Mouse (Mus musculus): ENCODE data around the gene Hist2h2bb. TPM values are rescaled to one million over a fixed set of nuclear protein-coding genes. Genes with fewer than 3 reads are reported as not detected.
A peak's percentile ranks its signal among the peaks of the same experiment; 100 is the strongest.

Hist2h2bb gene
- polyA plus RNA-seq, 1 experiment from 2014 or later: 21.8 TPM

DNA sequence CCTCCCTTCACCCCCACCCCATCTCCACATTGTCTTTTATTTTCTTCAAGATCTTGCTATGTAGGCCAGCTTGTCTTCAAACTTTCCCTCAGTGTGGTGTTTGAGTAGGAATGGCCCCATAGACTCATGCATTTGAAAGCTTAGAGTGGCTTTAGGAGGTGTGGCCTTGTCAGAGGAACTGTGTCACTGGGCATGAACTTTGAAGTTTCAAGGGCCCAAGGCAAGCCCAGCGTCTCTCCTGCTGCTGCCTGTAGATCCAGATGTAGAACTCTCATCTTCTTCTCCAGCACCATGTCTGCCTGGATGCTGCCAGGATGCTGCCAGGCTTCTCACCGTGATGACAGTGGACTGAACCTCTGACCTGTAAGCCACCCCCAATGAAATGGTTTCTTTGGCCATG lies 40.7 kb upstream of the Hist2h2bb start:
- no peak for ATAC-seq (ENCODE audit: low FRiP score, low TSS enrichment)

DNA sequence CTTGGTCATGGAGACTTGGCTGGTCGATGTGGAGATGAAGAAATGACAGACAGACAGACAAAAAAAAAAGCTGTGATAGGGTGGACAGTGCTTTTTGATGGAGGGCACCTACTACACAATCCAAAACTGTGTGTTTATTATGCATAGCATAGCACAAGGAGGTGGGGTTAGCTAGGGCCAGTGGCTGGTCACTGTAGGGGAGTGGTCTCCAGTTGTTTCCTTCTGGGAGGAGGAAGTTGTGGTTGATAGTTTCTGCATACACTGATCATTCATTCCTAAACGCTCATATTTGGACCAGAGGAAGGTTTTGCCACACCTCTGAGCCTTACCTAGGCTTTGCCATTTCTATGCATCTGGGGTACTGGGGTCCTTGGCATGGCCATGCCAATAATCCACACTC lies 39.1 kb upstream of the Hist2h2bb start:
- ATAC-seq (ENCODE audit: low FRiP score, low TSS enrichment): no peak
- H3K4me1 ChIP-seq (ENCODE audit: control insufficient read depth, insufficient read depth, low read length): peaks cover 3% of the 10 kb centered on the region
- no peaks in the 10 kb centered on the region for H3K36me3 ChIP-seq (ENCODE audit: control insufficient read depth, insufficient read depth, low read length)
- H3K4me2 ChIP-seq (replicated peaks; ENCODE audit: low read depth, low read length): no peak overlapping the region
- H3K27me3 ChIP-seq (ENCODE audit: control insufficient read depth, insufficient read depth, low read length): no peaks in the 10 kb centered on the region
- no peak overlapping the region for H3K9ac ChIP-seq (ENCODE audit: low read depth, low read length)
- H3K9me3 ChIP-seq (ENCODE audit: control insufficient read depth, low read length): no peaks in the 10 kb centered on the region
- H3K4me3 ChIP-seq (ENCODE audit: low read length): no peak overlapping the region
- no peak overlapping the region for H3K27ac ChIP-seq (ENCODE audit: low read depth, low read length)
- 74% methylated on average over 2 of the region's 2 CpGs for WGBS

More for the DNA sequence above, 40.7 kb upstream of the Hist2h2bb start:
- Histone ChIP-seq H3K4me1 (ENCODE audit: control insufficient read depth, insufficient read depth, low read length) (peaks cover 15% of the 10 kb centered on the region), H3K4me2 (replicated peaks; ENCODE audit: low read depth, low read length) (no peak overlapping the region), H3K27ac (ENCODE audit: low read depth, low read length) (no peak overlapping the region), H3K4me3 (ENCODE audit: low read length) (no peak overlapping the region), H3K9me3 (ENCODE audit: control insufficient read depth, low read length) (no peaks in the 10 kb centered on the region), H3K36me3 (ENCODE audit: control insufficient read depth, insufficient read depth, low read length) (no peaks in the 10 kb centered on the region), H3K9ac (ENCODE audit: low read depth, low read length) (no peak overlapping the region), H3K27me3 (ENCODE audit: control insufficient read depth, insufficient read depth, low read length) (no peaks in the 10 kb centered on the region)
- WGBS: 76% methylated on average over 2 of the region's 2 CpGs

DNA sequence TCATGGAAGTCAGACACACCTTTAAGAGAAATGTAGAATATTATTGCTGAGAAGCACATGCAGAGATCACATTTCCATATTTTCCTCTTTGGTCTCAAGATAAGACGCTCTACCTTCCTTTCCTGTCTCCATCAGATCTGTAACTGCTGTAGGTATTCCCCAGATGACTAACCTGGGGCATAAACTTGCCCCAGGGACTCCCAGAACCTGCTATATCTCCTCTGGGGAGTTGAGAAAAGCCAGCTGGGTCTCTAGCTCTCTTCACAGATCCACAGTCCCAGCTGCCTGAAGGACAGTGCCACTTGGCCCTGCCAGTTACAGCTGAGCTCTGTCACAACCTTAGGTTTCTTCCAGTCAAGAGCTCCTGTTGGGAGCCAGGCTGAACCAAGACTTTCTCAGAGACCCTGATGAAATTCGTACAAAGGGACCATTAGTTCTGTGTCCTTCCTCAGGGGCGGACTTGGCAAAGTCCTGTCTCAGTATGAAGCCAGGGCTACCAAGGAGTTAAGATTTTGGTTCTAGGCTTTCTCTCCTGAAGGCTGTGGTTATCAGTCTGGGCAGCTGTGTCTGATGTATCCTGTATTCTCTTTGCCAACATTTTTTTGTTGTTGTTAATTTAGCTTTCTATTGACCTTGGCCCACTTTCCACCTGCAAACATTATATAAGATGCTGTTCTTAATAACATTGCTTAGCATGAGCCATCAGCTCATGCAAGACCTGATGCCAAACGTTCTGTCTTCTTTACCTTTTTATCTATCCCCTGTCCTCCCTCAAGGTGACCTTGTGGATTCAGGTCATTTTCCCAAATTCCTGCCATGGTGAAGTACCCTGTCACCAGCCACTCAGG lies 38.4 kb upstream of the Hist2h2bb start:
- Histone ChIP-seq H3K27me3 (ENCODE audit: control insufficient read depth, insufficient read depth, low read length) (no peaks in the 10 kb centered on the region), H3K4me3 (ENCODE audit: low read length) (no peak overlapping the region), H3K27ac (ENCODE audit: low read depth, low read length) (no peak overlapping the region), H3K9me3 (ENCODE audit: control insufficient read depth, low read length) (no peaks in the 10 kb centered on the region), H3K36me3 (ENCODE audit: control insufficient read depth, insufficient read depth, low read length) (no peaks in the 10 kb centered on the region), H3K4me2 (replicated peaks; ENCODE audit: low read depth, low read length) (no peak overlapping the region), H3K4me1 (ENCODE audit: control insufficient read depth, insufficient read depth, low read length) (no peaks in the 10 kb centered on the region; the same call in 1 of the 2 replicates), H3K9ac (ENCODE audit: low read depth, low read length) (no peak overlapping the region)
- ATAC-seq (ENCODE audit: low FRiP score, low TSS enrichment): no peak
- WGBS: 77% methylated on average over 4 of the region's 4 CpGs

DNA sequence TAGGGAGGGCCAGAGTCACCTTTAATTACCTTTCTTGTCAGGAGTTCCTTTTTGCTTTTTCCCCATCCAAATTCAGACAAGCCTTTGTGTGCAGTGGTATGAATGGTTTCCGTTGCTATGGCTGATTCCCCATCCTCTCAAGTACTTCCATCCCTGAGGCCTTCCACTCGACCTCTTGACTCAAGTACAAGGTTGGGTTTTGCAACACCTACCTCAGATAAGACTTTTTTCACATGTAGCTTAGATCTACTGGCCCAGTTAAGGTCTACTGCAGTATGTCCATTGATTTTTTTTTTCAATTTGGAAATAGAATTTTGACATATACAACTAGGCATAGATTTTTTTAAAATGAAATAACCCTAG lies 37.8 kb upstream of the Hist2h2bb start:
- Histone ChIP-seq H3K9me3 (ENCODE audit: control insufficient read depth, low read length) (no peaks in the 10 kb centered on the region), H3K4me2 (replicated peaks; ENCODE audit: low read depth, low read length) (no peak overlapping the region), H3K36me3 (ENCODE audit: control insufficient read depth, insufficient read depth, low read length) (no peaks in the 10 kb centered on the region), H3K27me3 (ENCODE audit: control insufficient read depth, insufficient read depth, low read length) (no peaks in the 10 kb centered on the region), H3K27ac (ENCODE audit: low read depth, low read length) (no peak overlapping the region), H3K4me3 (ENCODE audit: low read length) (no peak overlapping the region), H3K9ac (ENCODE audit: low read depth, low read length) (no peak overlapping the region), H3K4me1 (ENCODE audit: control insufficient read depth, insufficient read depth, low read length) (peaks cover 4% of the 10 kb centered on the region; the same call in 1 of the 2 replicates)
- 68% methylated on average over 2 of the region's 2 CpGs for WGBS
- no peak for ATAC-seq (ENCODE audit: low FRiP score, low TSS enrichment)

DNA sequence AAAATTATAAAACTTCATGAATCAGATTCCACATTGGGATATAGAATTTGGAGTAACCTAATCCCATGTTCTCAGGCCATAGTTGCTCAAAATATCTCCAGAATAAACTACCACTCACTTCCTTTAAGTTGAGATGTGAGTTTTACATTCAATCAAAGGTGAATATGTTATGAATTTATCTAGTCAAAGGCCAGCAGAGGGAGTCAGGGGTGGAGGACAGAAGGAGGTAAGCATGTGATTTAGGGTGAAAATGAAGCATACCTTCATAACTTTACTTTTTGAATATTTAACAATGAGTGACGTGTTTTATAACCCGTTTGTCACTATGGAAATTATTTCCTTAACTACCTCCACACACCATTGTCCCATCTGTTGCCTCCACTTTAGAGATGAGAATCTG lies 34.6 kb upstream of the Hist2h2bb start:
- ATAC-seq (ENCODE audit: low FRiP score, low TSS enrichment): no peak
- Histone ChIP-seq H3K27me3 (ENCODE audit: control insufficient read depth, insufficient read depth, low read length) (no peaks in the 10 kb centered on the region), H3K4me2 (replicated peaks; ENCODE audit: low read depth, low read length) (no peak overlapping the region), H3K4me3 (ENCODE audit: low read length) (no peak overlapping the region), H3K9ac (ENCODE audit: low read depth, low read length) (no peak overlapping the region), H3K27ac (ENCODE audit: low read depth, low read length) (no peak overlapping the region), H3K4me1 (ENCODE audit: control insufficient read depth, insufficient read depth, low read length) (peaks cover 10% of the 10 kb centered on the region; the same call in 1 of the 2 replicates), H3K36me3 (ENCODE audit: control insufficient read depth, insufficient read depth, low read length) (no peaks in the 10 kb centered on the region), H3K9me3 (ENCODE audit: control insufficient read depth, low read length) (no peaks in the 10 kb centered on the region)
- 90% methylated on average over 2 of the region's 2 CpGs for WGBS

DNA sequence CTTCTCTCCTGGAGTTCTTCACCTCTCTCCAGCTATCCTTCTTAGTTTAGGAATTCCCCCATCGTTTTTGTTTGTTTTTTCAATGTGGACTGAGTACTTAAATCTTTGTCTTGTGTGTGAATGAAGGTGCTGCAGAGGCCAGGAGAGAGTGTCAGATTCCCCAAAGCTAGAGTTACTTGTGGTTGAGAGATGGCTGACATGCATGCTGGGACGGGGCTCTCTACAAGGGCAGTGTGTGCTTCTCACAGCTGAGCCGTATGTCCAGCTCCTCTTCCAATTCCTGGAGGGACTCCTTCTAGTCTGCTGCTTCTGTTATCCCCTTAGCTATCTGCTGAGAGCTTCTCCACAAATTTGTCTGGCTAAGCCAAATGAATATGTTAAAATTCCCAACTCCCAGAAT lies 33.7 kb upstream of the Hist2h2bb start:
- H3K4me1 ChIP-seq (ENCODE audit: control insufficient read depth, insufficient read depth, low read length): peaks cover 12% of the 10 kb centered on the region; the same call in 1 of the 2 replicates
- 37% methylated on average over 3 of the region's 3 CpGs for WGBS

DNA sequence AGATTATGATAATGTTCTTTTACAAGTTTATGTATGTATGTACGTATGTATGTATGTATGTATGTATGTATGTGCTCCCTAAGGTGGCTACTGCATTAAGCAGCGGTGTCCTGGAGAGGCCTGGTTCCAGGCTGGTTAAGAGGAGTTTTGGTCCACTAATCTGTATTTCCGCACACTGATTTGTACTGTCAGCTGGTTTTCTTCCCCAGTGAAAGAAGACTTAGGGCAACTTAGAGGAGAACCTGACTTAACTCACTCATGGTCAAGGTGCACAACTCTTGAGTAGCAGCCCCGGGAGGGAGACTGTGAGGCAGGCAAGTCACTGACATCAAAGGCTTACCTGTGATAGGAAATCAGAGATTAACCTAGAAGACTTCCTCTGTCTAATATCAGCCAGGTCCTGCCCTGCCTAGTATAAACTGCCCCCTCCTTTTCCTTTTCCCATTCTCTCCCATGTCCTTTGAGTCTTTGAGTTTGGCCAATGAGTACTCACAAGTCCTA lies 32.7 kb upstream of the Hist2h2bb start:
- no peak for ATAC-seq (ENCODE audit: low FRiP score, low TSS enrichment)
- H3K4me1 ChIP-seq (ENCODE audit: control insufficient read depth, insufficient read depth, low read length): peaks cover 14% of the 10 kb centered on the region; the same call in 1 of the 2 replicates
- whole genome bisulfite sequencing: 67% methylated on average over 4 of the region's 4 CpGs

More for the DNA sequence above, 33.7 kb upstream of the Hist2h2bb start:
- Histone ChIP-seq H3K27me3 (ENCODE audit: control insufficient read depth, insufficient read depth, low read length) (no peaks in the 10 kb centered on the region), H3K4me3 (ENCODE audit: low read length) (no peak overlapping the region), H3K9me3 (ENCODE audit: control insufficient read depth, low read length) (no peaks in the 10 kb centered on the region), H3K27ac (ENCODE audit: low read depth, low read length) (no peak overlapping the region), H3K36me3 (ENCODE audit: control insufficient read depth, insufficient read depth, low read length) (no peaks in the 10 kb centered on the region), H3K9ac (ENCODE audit: low read depth, low read length) (no peak overlapping the region), H3K4me2 (replicated peaks; ENCODE audit: low read depth, low read length) (no peak overlapping the region; the same call in 1 of the 2 replicates)
- ATAC-seq (ENCODE audit: low FRiP score, low TSS enrichment): no peak

DNA sequence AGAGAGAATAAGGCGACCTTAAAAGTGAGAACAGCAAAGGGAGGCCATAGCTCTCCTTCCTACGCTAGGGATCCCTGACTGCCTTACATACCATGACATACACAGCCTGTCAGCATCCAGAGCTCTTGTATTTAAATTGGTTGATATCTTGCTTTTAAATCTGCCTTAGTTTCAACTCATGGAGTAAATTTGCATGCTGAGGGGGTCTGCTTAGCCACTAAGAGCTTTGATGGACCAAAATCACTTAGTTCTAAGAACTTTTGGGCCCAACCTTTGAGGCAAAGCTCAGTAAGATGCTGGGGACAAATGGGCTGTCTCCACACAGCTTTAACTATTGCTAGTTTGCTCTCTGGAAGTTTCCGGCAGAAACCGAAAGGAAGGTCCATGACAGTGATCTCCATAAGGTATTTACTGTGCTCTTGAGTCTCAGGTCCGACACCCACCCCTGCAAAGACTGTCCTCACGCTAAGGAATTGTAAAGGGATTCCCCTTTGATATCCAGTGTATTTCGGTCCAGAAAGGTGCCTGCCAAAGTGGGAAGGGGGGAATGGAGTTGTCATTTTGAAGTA lies 32.1 kb upstream of the Hist2h2bb start:
- peak overlapping the region; percentile 56 for H3K4me3 ChIP-seq (ENCODE audit: low read length)
- H3K27me3 ChIP-seq (ENCODE audit: control insufficient read depth, insufficient read depth, low read length): no peaks in the 10 kb centered on the region
- peaks cover 14% of the 10 kb centered on the region; the same call in 1 of the 2 replicates for H3K4me1 ChIP-seq (ENCODE audit: control insufficient read depth, insufficient read depth, low read length)
- 17% methylated on average over 7 of the region's 7 CpGs for WGBS
- H3K4me2 ChIP-seq (replicated peaks; ENCODE audit: low read depth, low read length): peak overlapping the region; percentile 73
- H3K27ac ChIP-seq (ENCODE audit: low read depth, low read length): peak overlapping the region; percentile 85
- ATAC-seq (ENCODE audit: low FRiP score, low TSS enrichment): no peak
- H3K9ac ChIP-seq (ENCODE audit: low read depth, low read length): peak overlapping the region; percentile 84
- H3K9me3 ChIP-seq (ENCODE audit: control insufficient read depth, low read length): no peaks in the 10 kb centered on the region
- H3K36me3 ChIP-seq (ENCODE audit: control insufficient read depth, insufficient read depth, low read length): no peaks in the 10 kb centered on the region

More for the DNA sequence above, 32.7 kb upstream of the Hist2h2bb start:
- Histone ChIP-seq H3K27ac (ENCODE audit: low read depth, low read length) (peak overlapping the region; percentile 85; the same call in 1 of the 2 replicates), H3K9me3 (ENCODE audit: control insufficient read depth, low read length) (no peaks in the 10 kb centered on the region), H3K36me3 (ENCODE audit: control insufficient read depth, insufficient read depth, low read length) (no peaks in the 10 kb centered on the region), H3K4me3 (ENCODE audit: low read length) (peak overlapping the region; percentile 56; the same call in 1 of the 2 replicates), H3K9ac (ENCODE audit: low read depth, low read length) (peak overlapping the region; percentile 84), H3K27me3 (ENCODE audit: control insufficient read depth, insufficient read depth, low read length) (no peaks in the 10 kb centered on the region), H3K4me2 (replicated peaks; ENCODE audit: low read depth, low read length) (peak overlapping the region; percentile 73)
